Mouse (Mus musculus): ENCODE results near the gene Nrxn2.

DNA sequence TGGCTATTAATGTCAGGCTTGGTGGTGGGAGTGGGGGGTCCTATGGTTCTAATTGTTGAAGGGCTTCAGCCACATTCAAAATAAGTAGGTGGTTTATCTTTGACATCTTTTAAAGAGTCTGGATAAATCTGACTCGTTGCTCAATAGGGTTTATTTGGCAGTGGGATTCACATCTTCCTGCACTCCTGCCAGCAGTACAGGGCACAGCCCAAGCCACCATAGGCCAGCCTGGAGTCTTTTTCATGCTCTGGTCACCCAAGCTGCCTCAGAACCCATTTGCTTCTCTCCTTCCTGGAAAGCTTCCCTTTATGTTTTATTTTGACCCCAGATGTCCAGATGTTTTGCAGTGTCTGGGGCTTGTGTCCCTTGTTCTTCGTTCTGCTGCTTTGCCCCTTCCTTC, 41.9 kb upstream of the Nrxn2 start:
- TF ChIP-seq CTCF (IDR thresholded peaks at IDR 0.05; ENCODE audit: low read depth, low read length): no peak
- TF ChIP-seq POLR2A (IDR thresholded peaks at IDR 0.05; ENCODE audit: insufficient read depth, low read length): no peak

All from ES-Bruce4 (cell line).